Mouse (Mus musculus): ENCODE results near the gene Nfic. TPM values are rescaled to one million over a fixed set of nuclear protein-coding genes. Genes with fewer than 3 reads are reported as not detected.

Gene Nfic
- polyA plus RNA-seq (2015; fragmentation: Nextera tagmentation; extraction: Ambion mirVana), result 15.4 and 17.2 TPM in 2 replicates

DNA sequence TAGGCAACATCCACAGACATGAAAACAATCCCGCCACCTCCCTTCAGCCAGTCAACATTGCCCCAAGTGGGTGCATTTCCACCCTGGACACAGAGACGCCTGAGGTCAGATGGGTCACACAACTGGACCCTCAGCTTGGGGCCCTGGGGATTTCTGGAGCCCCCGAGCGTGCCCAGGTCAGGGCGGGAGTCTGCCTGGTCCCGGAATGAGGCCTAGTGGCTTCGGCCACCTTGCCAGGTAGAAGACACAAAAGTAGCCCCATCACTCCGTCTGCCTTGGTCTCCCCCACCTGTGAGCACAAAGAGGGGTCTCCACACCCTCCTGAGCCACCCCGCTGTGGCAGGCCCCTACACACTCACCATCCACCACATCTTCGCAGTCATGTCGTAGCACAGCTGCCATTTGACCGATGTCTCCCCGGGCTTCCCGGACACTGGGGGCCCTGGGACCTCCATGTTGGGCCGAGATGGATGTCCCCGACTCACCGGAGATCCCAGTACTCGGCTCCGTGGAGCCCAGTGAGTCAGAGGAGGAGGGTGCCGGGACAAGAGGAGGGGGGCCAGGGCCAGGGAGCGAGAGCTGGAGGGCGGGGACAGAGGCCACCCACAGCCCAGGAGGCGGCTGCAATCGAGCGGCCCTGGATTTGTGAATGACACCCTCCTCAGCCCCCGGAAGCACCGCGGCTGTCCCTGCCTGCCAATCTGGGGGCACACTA, at the start of gene Nfic:
TSS of gene Nfic (minus strand) at position 455 of the 715 bp plus-strand sequence.
- ATAC-seq, result no peak
- Histone ChIP-seq H3K4me3 (ENCODE audit: low read depth, low read length) (no peak within 1 kb of the TSS), H3K36me3 (ENCODE audit: control insufficient read depth, insufficient read depth, low read length) (no peaks in the 10 kb centered on the region), H3K27ac (ENCODE audit: low read length) (no peak within 1 kb of the TSS), H3K9ac (ENCODE audit: low read depth, low read length) (no peak within 1 kb of the TSS), H3K4me1 (ENCODE audit: control insufficient read depth, insufficient read depth, low read length) (no peaks in the 10 kb centered on the region), H3K4me2 (ENCODE audit: low read length) (no peak within 1 kb of the TSS), H3K9me3 (replicated peaks; ENCODE audit: control insufficient read depth, low read length, poor library complexity, severe bottlenecking) (no peaks in the 10 kb centered on the region), H3K27me3 (ENCODE audit: control insufficient read depth, insufficient read depth, low read depth, low read length) (peaks cover 53% of the 10 kb centered on the region)
- 69% methylated on average over 28 of the region's 28 CpGs for WGBS

DNA sequence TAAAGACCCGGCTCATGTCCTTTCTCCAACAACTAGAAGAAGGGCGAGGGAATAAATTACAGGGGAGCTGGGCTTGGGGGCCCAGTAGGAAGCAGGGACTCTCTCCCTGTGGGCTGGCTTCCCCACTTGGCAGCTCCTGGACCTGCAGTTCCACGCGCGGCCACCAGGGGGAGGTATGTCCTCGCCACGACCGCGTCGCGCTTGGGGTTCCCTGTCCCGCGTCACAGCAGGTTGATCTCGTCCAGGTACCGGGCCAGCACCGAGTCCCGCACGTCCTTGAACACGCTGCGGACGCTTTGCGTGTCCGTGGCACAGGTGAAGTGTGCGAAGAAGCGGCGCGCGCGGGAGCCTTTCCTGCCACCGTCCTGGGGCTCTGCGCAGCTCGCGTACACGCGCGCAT, 47.2 kb upstream of the Nfic start:
- ATAC-seq, result 0 out of 2 replicates have a peak, but pooled peaks have one; percentile 33

GRCm38 (mm10) chr10:81501863-81502262, 46.4 kb upstream of the Nfic start:
- no peak overlapping the region for H3K9ac ChIP-seq (ENCODE audit: low read depth, low read length)
- no peaks in the 10 kb centered on the region for H3K36me3 ChIP-seq (ENCODE audit: control insufficient read depth, insufficient read depth, low read length)
- WGBS, result 83% methylated on average over 5 of the region's 5 CpGs
- ATAC-seq, result no peak
- H3K9me3 ChIP-seq (replicated peaks; ENCODE audit: control insufficient read depth, low read length, poor library complexity, severe bottlenecking), result no peaks in the 10 kb centered on the region
- H3K4me2 ChIP-seq (ENCODE audit: low read length), result no peak overlapping the region
- H3K4me1 ChIP-seq (ENCODE audit: control insufficient read depth, insufficient read depth, low read length), result peaks cover 5% of the 10 kb centered on the region
- peaks cover 8% of the 10 kb centered on the region; the same call in 1 of the 2 replicates for H3K27me3 ChIP-seq (ENCODE audit: control insufficient read depth, insufficient read depth, low read depth, low read length)
- H3K27ac ChIP-seq (ENCODE audit: low read length), result no peak overlapping the region
- H3K4me3 ChIP-seq (ENCODE audit: low read depth, low read length), result no peak overlapping the region

More for the DNA sequence above, 47.2 kb upstream of the Nfic start:
- Histone ChIP-seq H3K27ac (ENCODE audit: low read length) (no peak overlapping the region), H3K9ac (ENCODE audit: low read depth, low read length) (peak overlapping the region; percentile 53), H3K36me3 (ENCODE audit: control insufficient read depth, insufficient read depth, low read length) (no peaks in the 10 kb centered on the region), H3K9me3 (replicated peaks; ENCODE audit: control insufficient read depth, low read length, poor library complexity, severe bottlenecking) (no peaks in the 10 kb centered on the region), H3K4me2 (ENCODE audit: low read length) (peak overlapping the region; percentile 69), H3K27me3 (ENCODE audit: control insufficient read depth, insufficient read depth, low read depth, low read length) (peaks cover 8% of the 10 kb centered on the region; the same call in 1 of the 2 replicates), H3K4me1 (ENCODE audit: control insufficient read depth, insufficient read depth, low read length) (no peaks in the 10 kb centered on the region; the same call in 1 of the 2 replicates), H3K4me3 (ENCODE audit: low read depth, low read length) (peak overlapping the region; percentile 43)
- 9% methylated on average over 31 of the region's 36 CpGs for WGBS

GRCm38 (mm10) chr10:81500032-81500431, 44.6 kb upstream of the Nfic start, which contains the start of gene S1pr4:
Gene S1pr4 (minus strand): TSS chr10:81500132.
- peaks cover 11% of the 10 kb centered on the region for H3K4me1 ChIP-seq (ENCODE audit: control insufficient read depth, insufficient read depth, low read length)
- H3K27me3 ChIP-seq (ENCODE audit: control insufficient read depth, insufficient read depth, low read depth, low read length), result peaks cover 8% of the 10 kb centered on the region; the same call in 1 of the 2 replicates
- no peaks in the 10 kb centered on the region for H3K36me3 ChIP-seq (ENCODE audit: control insufficient read depth, insufficient read depth, low read length)
- no peak within 1 kb of the TSS for H3K27ac ChIP-seq (ENCODE audit: low read length)
- H3K9me3 ChIP-seq (replicated peaks; ENCODE audit: control insufficient read depth, low read length, poor library complexity, severe bottlenecking), result no peaks in the 10 kb centered on the region
- 92% methylated on average over 2 of the region's 3 CpGs for WGBS
- ATAC-seq, result no peak
- H3K4me2 ChIP-seq (ENCODE audit: low read length), result no peak within 1 kb of the TSS
- no peak within 1 kb of the TSS for H3K9ac ChIP-seq (ENCODE audit: low read depth, low read length)
- H3K4me3 ChIP-seq (ENCODE audit: low read depth, low read length), result no peak within 1 kb of the TSS

DNA sequence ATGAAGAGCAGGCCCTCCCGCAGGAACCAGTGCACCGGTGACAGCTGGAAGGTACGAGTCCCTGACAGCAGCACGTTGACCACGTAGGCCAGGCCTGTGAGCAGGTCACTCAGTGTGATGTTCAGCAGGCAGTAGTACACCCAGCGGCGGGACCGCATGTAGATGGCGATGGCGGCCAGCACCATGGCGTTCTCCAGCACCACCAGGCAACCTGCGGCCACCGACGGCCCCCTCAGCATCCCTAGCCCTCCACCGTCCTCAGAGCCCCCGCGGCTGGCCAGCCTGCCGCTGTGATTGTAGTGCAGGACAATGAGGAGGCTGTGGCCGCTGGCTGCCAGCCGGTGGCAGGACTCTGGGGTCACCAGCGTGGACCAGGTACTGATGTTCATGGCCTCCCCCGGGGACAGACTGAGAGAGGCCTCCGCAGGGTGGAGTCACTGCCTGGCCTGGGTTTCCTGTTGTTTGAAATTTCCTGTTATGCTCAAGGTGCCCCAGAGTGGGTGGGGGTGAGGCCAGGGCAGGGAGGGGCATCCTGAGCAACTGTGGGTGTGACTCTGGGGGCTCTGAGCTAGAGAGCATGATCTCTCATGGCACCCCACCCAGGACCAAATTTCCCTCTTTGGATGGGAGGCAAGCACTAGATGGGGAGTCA, 43.9 kb upstream of the Nfic start:
- Histone ChIP-seq H3K9me3 (replicated peaks; ENCODE audit: control insufficient read depth, low read length, poor library complexity, severe bottlenecking) (no peaks in the 10 kb centered on the region), H3K4me2 (ENCODE audit: low read length) (no peak overlapping the region), H3K27ac (ENCODE audit: low read length) (no peak overlapping the region), H3K4me1 (ENCODE audit: control insufficient read depth, insufficient read depth, low read length) (peaks cover 17% of the 10 kb centered on the region), H3K36me3 (ENCODE audit: control insufficient read depth, insufficient read depth, low read length) (no peaks in the 10 kb centered on the region), H3K9ac (ENCODE audit: low read depth, low read length) (no peak overlapping the region), H3K27me3 (ENCODE audit: control insufficient read depth, insufficient read depth, low read depth, low read length) (peaks cover 8% of the 10 kb centered on the region; the same call in 1 of the 2 replicates), H3K4me3 (ENCODE audit: low read depth, low read length) (no peak overlapping the region)
- 82% methylated on average over 23 of the region's 23 CpGs for WGBS
- no peak for ATAC-seq

DNA sequence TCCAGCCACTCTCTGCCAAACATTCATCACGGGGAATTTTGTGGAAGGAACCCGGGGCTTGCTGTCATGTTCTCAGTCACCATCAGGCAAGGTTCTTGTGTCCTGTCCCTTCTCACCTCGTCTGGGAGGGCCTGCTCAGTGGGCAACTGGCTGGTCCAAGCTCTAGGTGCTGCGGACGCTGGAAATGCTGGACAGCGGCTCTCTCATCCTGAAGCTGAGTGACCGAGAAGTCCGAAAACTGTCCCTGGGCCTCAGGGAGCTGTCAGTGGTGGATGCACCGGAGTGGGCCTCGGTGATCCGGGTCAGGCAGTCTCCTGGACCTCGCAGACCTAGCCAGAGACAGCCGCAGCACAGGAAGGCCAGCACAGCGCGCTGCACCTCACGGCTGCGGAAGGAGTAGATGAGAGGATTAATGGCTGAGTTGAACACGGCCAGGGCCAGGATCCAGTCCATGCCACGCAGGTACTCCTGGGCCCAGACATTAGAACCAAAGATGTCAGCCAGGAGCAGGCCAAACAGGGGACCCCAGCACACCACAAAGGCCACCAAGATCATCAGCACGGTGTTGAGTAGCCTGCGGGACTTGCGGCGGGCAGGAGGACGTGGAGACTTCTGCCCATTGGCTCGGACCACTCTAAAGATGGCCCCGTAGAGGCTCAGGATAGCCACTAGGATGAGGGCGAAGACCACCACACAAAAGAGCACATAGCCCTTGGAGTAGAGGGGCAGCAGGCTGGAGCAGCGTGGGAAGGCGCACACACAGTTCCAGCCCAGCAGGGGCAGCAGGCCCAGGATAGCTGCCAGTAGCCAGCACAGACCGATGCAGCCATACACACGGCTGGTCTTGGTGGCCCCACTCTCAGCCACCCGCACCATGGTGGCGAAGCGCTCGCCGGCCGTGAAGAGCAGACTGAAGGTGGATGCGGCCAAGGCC, 43.1 kb upstream of the Nfic start:
- Histone ChIP-seq H3K27ac (ENCODE audit: low read length) (no peak overlapping the region), H3K4me3 (ENCODE audit: low read depth, low read length) (no peak overlapping the region), H3K4me1 (ENCODE audit: control insufficient read depth, insufficient read depth, low read length) (peaks cover 18% of the 10 kb centered on the region), H3K4me2 (ENCODE audit: low read length) (no peak overlapping the region), H3K36me3 (ENCODE audit: control insufficient read depth, insufficient read depth, low read length) (no peaks in the 10 kb centered on the region), H3K9ac (ENCODE audit: low read depth, low read length) (no peak overlapping the region), H3K27me3 (ENCODE audit: control insufficient read depth, insufficient read depth, low read depth, low read length) (peaks cover 5% of the 10 kb centered on the region; the same call in 1 of the 2 replicates), H3K9me3 (replicated peaks; ENCODE audit: control insufficient read depth, low read length, poor library complexity, severe bottlenecking) (no peaks in the 10 kb centered on the region)
- 91% methylated on average over 38 of the region's 38 CpGs for WGBS
- no peak for ATAC-seq

DNA sequence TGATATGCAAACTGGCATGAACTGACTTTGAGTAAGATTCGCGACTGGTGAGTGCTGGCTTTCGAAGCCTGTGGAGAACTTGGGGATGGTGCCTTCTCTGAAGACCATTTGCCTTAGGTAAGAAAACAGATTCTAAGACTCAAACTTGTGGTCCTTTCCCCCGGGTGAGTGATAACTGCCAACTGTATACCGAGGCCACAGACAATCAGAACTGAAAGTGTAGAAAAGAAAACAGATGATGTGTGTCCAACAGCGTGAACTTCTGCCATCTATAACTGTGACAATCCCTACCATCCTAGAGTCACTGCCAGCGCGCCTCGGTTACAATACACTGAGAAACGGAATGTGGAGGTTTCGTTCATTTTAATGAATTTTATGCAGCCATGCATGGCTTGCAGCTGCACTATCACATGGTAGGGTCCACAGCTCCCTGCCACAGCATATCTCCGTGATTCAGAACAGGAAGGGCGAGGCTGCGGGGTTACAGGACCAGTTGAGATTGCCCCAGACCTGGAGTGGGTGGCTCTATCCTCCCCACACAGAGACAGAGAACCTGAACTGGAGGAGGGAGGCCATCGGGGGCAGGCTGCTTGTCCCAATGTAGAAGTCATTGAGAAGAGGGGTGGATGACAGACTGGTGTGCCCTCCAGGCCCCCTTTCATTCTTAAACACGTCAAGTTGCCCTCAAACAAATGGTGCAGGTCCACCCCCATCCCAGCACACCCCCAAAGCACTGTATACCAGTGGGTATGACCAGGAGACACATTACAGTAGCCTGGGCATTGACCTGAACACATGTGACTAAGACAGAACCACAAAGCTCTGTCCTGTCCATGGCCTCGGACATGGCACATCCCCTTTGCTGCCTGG, 42.2 kb upstream of the Nfic start:
- Histone ChIP-seq H3K36me3 (ENCODE audit: control insufficient read depth, insufficient read depth, low read length) (peaks cover 5% of the 10 kb centered on the region), H3K27ac (ENCODE audit: low read length) (no peak overlapping the region), H3K4me1 (ENCODE audit: control insufficient read depth, insufficient read depth, low read length) (peaks cover 18% of the 10 kb centered on the region), H3K9me3 (replicated peaks; ENCODE audit: control insufficient read depth, low read length, poor library complexity, severe bottlenecking) (no peaks in the 10 kb centered on the region), H3K9ac (ENCODE audit: low read depth, low read length) (no peak overlapping the region; the same call in none of the 2 replicates), H3K27me3 (ENCODE audit: control insufficient read depth, insufficient read depth, low read depth, low read length) (no peaks in the 10 kb centered on the region), H3K4me3 (ENCODE audit: low read depth, low read length) (peak overlapping the region; percentile 77; the same call in 1 of the 2 replicates), H3K4me2 (ENCODE audit: low read length) (peak overlapping the region; percentile 62)
- 85% methylated on average over 17 of the region's 17 CpGs for WGBS
- ATAC-seq, result no peak

GRCm38 (mm10) chr10:81496969-81497368, 41.5 kb upstream of the Nfic start:
- H3K9me3 ChIP-seq (replicated peaks; ENCODE audit: control insufficient read depth, low read length, poor library complexity, severe bottlenecking), result no peaks in the 10 kb centered on the region
- H3K27ac ChIP-seq (ENCODE audit: low read length), result peak overlapping the region; percentile 84
- H3K4me1 ChIP-seq (ENCODE audit: control insufficient read depth, insufficient read depth, low read length), result peaks cover 18% of the 10 kb centered on the region
- peak overlapping the region; percentile 62 for H3K4me2 ChIP-seq (ENCODE audit: low read length)
- H3K36me3 ChIP-seq (ENCODE audit: control insufficient read depth, insufficient read depth, low read length), result peaks cover 9% of the 10 kb centered on the region
- no peak for ATAC-seq
- peak overlapping the region; percentile 59 for H3K9ac ChIP-seq (ENCODE audit: low read depth, low read length)
- 31% methylated on average over 4 of the region's 4 CpGs for WGBS
- H3K27me3 ChIP-seq (ENCODE audit: control insufficient read depth, insufficient read depth, low read depth, low read length), result no peaks in the 10 kb centered on the region
- peak overlapping the region; percentile 77 for H3K4me3 ChIP-seq (ENCODE audit: low read depth, low read length)

All from midbrain, embryonic 16.5 days (tissue).